Mouse (Mus musculus) mesoderm, embryonic 11.5 days (tissue): ENCODE results near the gene Slc18a3.

Experiments used
- DNase-seq: peaks from one replicate; pipeline ENCODE4 v3.0.0-alpha.2; 2012; ENCODE audit warnings: low read depth, low spot score

Slc18a3 gene

GRCm38 (mm10) chr14:32463211-32464040 lies 1.2 kb downstream of the Slc18a3 start:
- no peak for DNase-seq

GRCm38 (mm10) chr14:32452552-32452951 lies 12.1 kb downstream of the Slc18a3 start:
- DNase-seq, result no peak

GRCm38 (mm10) chr14:32446989-32447388 lies 17.7 kb downstream of the Slc18a3 start:
- DNase-seq, result no peak

GRCm38 (mm10) chr14:32443446-32443845 lies 21.2 kb downstream of the Slc18a3 start:
- DNase-seq, result no peak

- no peak for DNase-seq
These were observed 24.9 kb downstream of the Slc18a3 start for GRCm38 (mm10) chr14:32439744-32440143.

GRCm38 (mm10) chr14:32439316-32439715 lies 25.3 kb downstream of the Slc18a3 start:
- no peak for DNase-seq

- peak; percentile 51 for DNase-seq
These were observed 27.3 kb downstream of the Slc18a3 start for GRCm38 (mm10) chr14:32437352-32437793.

- peak; percentile 48 for DNase-seq
These were observed 35.5 kb downstream of the Slc18a3 start for GRCm38 (mm10) chr14:32429030-32429602.

- DNase-seq, result no peak
These were observed 40.7 kb downstream of the Slc18a3 start for GRCm38 (mm10) chr14:32423946-32424345.

- no peak for DNase-seq
These were observed 45.9 kb downstream of the Slc18a3 start for GRCm38 (mm10) chr14:32418747-32419146.
